Mouse (Mus musculus) limb, embryonic 10.5 days (tissue): ENCODE results near the gene Wap. TPM values are rescaled to one million over a fixed set of nuclear protein-coding genes. Genes with fewer than 3 reads are reported as not detected.

Experiments used
- DNase-seq: peaks from one replicate; pipeline ENCODE4 v3.0.0-alpha.2; 2017; ENCODE audit warnings: low spot score
- H3K27ac ChIP-seq: fragments of 300-500 bp; sonication (generic); 2 replicates; pipeline ENCODE4 v1.5.1; 2016; ENCODE audit warnings: mild to moderate bottlenecking
- H3K27me3 ChIP-seq: fragments of 300-500 bp; sonication (generic); 2 replicates; pipeline ENCODE4 v1.6.1; 2016; ENCODE audit warnings: low read depth, mild to moderate bottlenecking; ENCODE audit not compliant: poor library complexity, severe bottlenecking
- H3K36me3 ChIP-seq: fragments of 300-500 bp; sonication (generic); 2 replicates; pipeline ENCODE4 v1.6.1; 2016; ENCODE audit warnings: mild to moderate bottlenecking, moderate library complexity
- H3K4me1 ChIP-seq: fragments of 300-500 bp; sonication (generic); 2 replicates; pipeline ENCODE4 v1.6.1; 2016
- H3K4me3 ChIP-seq: fragments of 300-500 bp; sonication (generic); 2 replicates; pipeline ENCODE4 v1.5.1; 2016; ENCODE audit warnings: mild to moderate bottlenecking, moderate library complexity
- H3K9me3 ChIP-seq: fragments of 300-500 bp; sonication (generic); replicated peaks from 2 replicates; pipeline ENCODE4 v1.6.1; 2016; ENCODE audit warnings: mild to moderate bottlenecking
- WGBS: fragments of 180-500 bp; shearing (Covaris S2); methylation state at CpG from one replicate; pipeline ENCODE4 v1.1.7; 2016; 5-methylcytosine and 5-hydroxymethylcytosine counted together
- polyA plus RNA-seq: library from polyadenylated mRNA; unstranded; fragments of >200 nt; fragmentation: Nextera tagmentation; extraction: Ambion mirVana; gene quantifications from 2 replicates; pipeline ENCODE4 v1.2.1, GENCODE M21; 2016

Gene Wap
- polyA plus RNA-seq, 1 experiment from 2014 or later, result not detected

DNA sequence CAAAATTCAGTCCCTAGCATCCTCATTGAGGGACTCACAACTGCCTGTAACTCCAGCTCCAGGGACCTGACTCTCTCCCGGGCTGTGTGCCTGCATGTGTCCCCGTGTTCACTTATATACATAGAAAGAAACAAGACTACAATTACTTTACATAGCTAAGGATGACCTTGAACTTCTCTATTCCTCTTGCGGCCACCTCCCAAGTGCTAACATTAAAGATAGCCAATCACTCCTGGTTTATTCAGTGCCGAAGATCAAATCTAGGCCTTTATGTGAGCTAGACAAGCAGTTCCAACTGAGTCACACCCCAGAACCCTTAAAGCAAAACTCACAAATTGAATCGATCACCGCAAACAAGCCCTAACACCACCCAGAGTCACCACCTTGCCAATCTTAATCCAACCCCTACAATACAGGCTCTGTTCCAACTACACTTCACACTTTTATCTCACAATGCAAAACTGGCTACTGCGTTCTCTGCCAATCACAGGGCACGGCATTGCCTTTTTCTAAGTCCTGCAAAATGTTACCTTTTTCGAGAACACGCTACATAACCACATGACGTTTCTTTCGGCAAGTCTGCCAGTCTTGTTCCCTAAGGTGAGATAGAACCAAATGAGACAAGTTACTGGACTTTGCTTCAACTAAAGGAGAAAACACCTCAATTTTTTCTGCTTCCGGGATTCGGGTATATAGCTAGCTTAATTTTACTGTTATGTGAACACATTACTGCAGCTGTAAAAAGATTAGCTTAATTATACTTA, 13.6 kb downstream of the Wap start:
- 72% methylated on average over 14 of the region's 14 CpGs for whole genome bisulfite sequencing
- DNase-seq, result no peak
- H3K27me3 ChIP-seq, result no peaks in the 10 kb centered on the region
- H3K27ac ChIP-seq, result peak overlapping the region; percentile 94; the same call in 1 of the 2 replicates
- peak overlapping the region; percentile 75 for H3K4me3 ChIP-seq
- H3K4me1 ChIP-seq, result peaks cover 27% of the 10 kb centered on the region
- peaks cover 49% of the 10 kb centered on the region for H3K36me3 ChIP-seq
- no peaks in the 10 kb centered on the region for H3K9me3 ChIP-seq

DNA sequence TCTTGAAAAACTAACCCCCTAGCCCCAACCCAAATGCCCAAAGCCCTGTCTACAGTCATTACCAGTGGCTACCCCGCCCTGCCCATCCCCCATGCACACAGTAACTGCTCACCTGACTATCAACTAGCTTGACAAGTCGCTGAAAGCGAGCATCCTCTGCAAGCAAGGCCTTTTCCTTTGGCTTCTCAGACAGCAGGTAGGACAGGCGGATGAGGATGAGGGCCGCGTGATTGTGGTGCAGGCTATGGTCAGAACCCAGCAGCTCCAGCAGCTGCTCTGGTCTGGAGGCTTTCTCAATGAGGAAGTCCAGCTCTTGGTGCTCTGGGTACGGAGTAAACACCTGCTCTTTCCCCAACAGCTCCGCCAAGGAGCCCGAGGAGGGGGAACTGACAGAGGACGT, 14.7 kb downstream of the Wap start:
- 0 out of 2 replicates have a peak overlapping the region, but pooled peaks have one; percentile 75 for H3K4me3 ChIP-seq
- peaks cover 60% of the 10 kb centered on the region for H3K36me3 ChIP-seq
- no peak for DNase-seq

DNA sequence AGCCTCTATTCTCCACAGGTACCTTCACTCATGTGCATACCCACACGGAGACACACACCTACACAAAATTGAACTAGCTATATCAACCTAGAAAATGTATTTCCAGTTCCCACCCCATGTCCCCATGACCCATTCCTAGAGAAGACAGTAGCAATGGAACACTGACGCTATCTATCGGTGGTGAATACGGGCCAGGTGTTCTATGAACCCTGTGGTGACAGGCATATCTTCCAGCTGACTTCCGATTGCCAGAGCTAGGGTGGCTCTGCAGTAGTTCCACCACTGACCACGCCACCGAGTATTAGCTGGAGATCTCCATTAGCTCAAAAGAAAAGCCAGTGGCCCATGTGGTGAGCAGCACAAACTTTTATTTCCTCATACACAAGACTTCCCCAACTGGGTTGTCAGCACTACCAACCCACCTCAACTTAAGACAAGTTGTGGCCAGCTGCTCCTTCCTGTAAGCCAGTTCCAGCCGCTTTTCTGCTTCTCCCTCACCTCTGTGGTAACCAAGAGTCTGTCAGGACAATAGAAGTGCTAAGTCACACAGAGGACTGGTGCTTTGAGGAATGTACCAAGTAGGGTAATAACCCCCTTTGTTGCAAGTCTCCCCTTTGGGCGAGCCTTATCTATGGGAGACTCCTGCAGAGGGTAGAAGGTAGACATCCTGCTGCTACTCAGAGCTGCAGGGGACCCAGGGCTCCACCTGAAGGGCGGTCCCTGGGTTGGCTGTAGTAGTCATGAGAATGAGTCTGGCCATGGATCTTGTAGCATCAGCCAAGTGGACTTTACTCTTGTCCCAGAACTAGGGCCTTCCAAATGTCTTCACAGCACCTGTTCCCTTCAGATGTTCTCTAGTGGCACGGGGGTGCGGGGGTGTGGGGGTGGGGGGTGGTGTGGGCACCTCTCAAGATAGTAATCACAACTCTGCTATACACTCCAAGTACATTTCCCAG, 22.9 kb downstream of the Wap start:
- peaks cover 99% of the 10 kb centered on the region for H3K36me3 ChIP-seq
- 96% methylated on average over 12 of the region's 12 CpGs for WGBS
- no peak overlapping the region for H3K27ac ChIP-seq
- H3K4me1 ChIP-seq, result no peaks in the 10 kb centered on the region
- H3K27me3 ChIP-seq, result no peaks in the 10 kb centered on the region
- no peaks in the 10 kb centered on the region for H3K9me3 ChIP-seq
- no peak overlapping the region for H3K4me3 ChIP-seq
- DNase-seq, result no peak

More for the DNA sequence above, 14.7 kb downstream of the Wap start:
- 92% methylated on average over 10 of the region's 10 CpGs for WGBS
- Histone ChIP-seq H3K27me3 (no peaks in the 10 kb centered on the region), H3K4me1 (peaks cover 27% of the 10 kb centered on the region), H3K9me3 (no peaks in the 10 kb centered on the region), H3K27ac (no peak overlapping the region)

DNA sequence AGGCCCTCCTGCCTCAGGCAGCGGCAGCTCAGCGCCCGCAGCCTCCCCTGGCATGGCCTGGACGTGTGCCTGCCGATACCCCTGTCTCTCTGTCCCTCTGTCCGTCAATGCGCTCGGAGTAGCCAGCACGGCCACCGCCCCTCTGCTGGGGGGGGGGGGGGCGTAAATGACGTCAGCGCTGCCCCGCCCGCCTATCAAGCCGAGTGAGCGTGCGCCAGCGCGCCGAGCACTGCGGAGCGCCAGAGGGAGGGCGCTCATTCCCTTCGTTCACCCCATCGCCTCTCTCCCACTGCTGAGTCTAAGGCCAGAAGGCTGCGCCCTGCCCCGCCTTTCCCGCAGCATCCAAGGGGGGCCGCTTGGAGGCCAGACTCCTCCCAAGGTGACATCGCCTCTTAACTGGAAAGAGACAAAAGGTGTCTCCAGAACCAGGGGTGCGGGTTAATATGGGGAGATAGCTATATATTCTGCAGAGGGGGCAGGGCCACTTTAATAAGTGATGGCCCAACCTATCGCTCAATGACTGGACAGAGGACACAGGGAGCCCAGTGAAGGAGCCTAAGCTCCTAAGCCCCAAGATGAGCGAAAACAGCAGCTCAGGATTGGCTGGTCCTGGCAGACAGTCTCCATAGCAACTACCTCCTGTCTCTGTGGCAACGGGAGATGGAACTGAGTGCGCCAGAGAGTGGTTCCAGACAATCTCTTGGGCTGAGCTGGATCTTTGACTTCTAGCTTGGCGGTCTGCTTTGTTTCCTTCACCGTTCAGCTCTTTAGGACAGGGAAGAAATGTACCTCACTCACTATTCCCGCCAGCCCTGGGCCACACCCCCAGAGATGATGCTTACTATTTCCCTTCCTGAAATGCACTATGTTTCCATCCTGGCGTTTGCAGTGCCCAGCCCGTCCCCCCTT, 32.7 kb downstream of the Wap start, which contains the start of gene Nacad:
TSS of gene Nacad (minus strand) at position 563 of the 909 bp plus-strand sequence.
- no peak within 1 kb of the TSS for H3K27ac ChIP-seq
- H3K36me3 ChIP-seq, result peaks cover 7% of the 10 kb centered on the region

DNA sequence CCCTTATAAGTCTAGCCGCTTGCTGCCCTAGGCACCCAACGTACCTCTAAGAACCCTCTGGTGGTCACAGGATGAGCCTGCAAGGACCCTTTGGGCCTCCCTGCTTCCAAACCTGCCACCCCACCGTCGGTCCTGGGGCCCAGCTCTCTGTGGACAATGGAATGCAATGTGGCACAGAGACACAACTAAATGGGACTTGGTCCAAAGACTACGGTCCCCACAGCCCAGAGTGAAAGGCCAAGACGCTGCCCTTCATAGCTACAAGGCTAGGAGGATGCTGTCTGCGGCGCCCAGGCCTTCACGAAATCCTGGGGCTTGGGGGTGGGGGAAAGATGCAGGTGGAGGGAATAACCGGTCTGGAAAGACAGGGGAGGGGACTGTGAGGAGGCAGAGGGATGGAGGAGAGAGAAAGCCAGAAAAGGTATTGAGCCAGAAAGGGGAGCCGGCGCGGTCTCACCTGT, 33.4 kb downstream of the Wap start:
- Histone ChIP-seq H3K27me3 (peaks cover 54% of the 10 kb centered on the region), H3K36me3 (no peaks in the 10 kb centered on the region), H3K4me3 (peak overlapping the region; percentile 53), H3K27ac (no peak overlapping the region), H3K4me1 (peaks cover 19% of the 10 kb centered on the region), H3K9me3 (no peaks in the 10 kb centered on the region)
- DNase-seq, result no peak
- WGBS, result 21% methylated on average over 10 of the region's 13 CpGs

More for the DNA sequence above, 32.7 kb downstream of the Wap start, which contains the start of gene Nacad:
- Histone ChIP-seq H3K4me3 (peak within 1 kb of the TSS; percentile 53), H3K9me3 (no peaks in the 10 kb centered on the region), H3K27me3 (peaks cover 54% of the 10 kb centered on the region), H3K4me1 (peaks cover 19% of the 10 kb centered on the region)
- WGBS, result 7% methylated on average over 41 of the region's 41 CpGs
- DNase-seq, result peak; percentile 60

DNA sequence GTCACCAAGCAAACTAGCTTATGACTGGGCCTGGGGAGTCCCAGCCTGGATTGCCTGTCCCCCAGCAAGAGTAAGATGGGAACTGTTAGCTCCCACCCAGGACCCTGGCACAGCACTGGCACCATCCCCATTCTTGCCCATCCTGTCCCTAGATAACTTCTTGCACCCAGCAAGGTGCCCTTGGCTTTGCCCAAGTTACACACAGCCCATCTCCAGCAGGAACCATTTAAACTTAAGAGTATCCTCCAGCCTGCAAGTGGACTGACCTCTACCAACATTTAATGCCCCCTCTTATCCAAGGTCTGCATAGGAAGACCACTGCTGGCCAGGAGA, 33.9 kb downstream of the Wap start:
- Histone ChIP-seq H3K9me3 (no peaks in the 10 kb centered on the region), H3K36me3 (no peaks in the 10 kb centered on the region), H3K27ac (no peak overlapping the region), H3K4me1 (peaks cover 23% of the 10 kb centered on the region), H3K4me3 (0 out of 2 replicates have a peak overlapping the region, but pooled peaks have one; percentile 53), H3K27me3 (peaks cover 54% of the 10 kb centered on the region)
- no peak for DNase-seq

DNA sequence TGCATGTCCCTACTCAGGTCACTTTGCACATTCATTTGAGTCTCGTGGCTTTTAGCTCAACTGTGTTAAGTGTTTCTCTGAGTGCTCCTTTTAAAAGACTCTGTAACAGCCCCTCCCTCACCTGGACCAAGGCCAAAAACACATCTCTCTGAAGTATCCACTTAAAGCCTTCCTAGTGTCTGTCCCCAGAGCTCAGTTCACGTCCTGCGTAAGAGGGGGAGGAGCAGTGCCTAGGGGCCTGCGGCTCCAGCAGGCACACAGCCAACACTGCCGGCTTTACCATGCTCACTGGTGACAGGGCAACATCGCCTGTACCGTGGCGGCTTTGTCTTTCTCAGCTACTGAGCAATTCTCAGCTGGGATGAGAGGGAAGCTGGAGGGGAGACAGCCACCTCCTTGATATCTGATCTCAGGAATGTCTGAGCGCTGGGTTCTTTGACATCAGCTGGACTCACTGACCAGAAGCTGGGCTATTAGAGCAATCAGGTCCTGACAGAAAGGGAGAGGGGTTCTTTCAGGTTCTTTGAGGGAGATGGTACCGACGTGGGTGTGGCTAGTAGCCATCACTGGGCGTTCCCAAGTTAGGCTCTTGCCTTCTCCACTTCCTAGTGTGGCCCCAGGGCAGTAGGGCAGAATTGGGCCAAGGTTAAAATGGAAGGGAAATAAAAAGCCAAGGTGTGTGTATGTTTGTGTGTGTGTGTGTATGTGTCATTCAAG, 34.4 kb downstream of the Wap start:
- H3K36me3 ChIP-seq, result peaks cover under 1% of the 10 kb centered on the region; the same call in 1 of the 2 replicates
- 33% methylated on average over 12 of the region's 12 CpGs for WGBS
- no peak for DNase-seq
- H3K4me1 ChIP-seq, result peaks cover 28% of the 10 kb centered on the region
- peaks cover 54% of the 10 kb centered on the region for H3K27me3 ChIP-seq
- no peak overlapping the region for H3K4me3 ChIP-seq
- H3K9me3 ChIP-seq, result no peaks in the 10 kb centered on the region
- no peak overlapping the region for H3K27ac ChIP-seq

DNA sequence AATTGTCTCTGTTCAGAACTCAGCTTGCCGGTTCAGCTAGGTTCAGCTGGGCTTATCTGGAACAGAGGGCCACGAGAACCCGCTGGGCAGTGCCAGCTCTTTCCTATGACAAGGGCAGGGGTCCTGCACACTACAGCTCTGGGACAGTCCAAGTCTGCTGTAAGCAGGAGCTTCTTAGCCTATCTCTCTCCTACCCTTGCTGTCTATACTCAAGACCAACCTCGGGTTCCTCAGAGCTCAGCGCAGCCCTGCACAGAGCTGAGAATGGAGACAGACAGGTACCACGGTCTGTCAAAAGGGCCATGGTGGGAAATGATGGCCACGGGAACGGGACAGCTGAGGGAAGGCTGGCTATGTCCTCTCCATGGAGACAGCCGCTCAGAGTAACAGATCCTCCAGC, 35.2 kb downstream of the Wap start:
- Histone ChIP-seq H3K27ac (no peak overlapping the region), H3K4me3 (no peak overlapping the region), H3K9me3 (no peaks in the 10 kb centered on the region), H3K4me1 (peaks cover 37% of the 10 kb centered on the region), H3K27me3 (peaks cover 54% of the 10 kb centered on the region), H3K36me3 (peaks cover 8% of the 10 kb centered on the region)
- DNase-seq, result no peak
- WGBS, result 88% methylated on average over 9 of the region's 9 CpGs

DNA sequence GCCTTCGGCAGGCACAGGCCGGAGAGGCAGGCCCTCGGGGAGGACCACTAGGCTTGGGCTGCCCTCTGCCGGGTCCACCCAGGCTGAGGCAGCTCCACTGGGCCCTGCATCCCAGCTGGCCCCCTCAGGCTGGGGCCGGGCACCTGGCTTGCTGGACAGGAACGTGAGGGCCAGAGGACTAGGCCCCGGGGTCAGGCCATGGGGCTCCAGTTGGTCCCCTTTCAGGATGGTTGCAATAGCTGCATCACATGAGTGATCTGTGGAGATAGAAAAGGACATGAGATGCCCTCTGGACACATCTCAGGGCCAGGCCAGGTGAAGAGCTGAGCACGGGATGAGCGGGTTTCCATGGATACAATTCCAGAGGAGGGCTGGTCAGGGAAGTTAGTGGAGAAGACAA, 35.8 kb downstream of the Wap start:
- H3K36me3 ChIP-seq, result peaks cover 14% of the 10 kb centered on the region
- no peaks in the 10 kb centered on the region for H3K9me3 ChIP-seq
- H3K27ac ChIP-seq, result no peak overlapping the region
- DNase-seq, result no peak
- peaks cover 54% of the 10 kb centered on the region for H3K27me3 ChIP-seq
- H3K4me3 ChIP-seq, result no peak overlapping the region
- peaks cover 40% of the 10 kb centered on the region for H3K4me1 ChIP-seq
- WGBS, result 83% methylated on average over 9 of the region's 9 CpGs

DNA sequence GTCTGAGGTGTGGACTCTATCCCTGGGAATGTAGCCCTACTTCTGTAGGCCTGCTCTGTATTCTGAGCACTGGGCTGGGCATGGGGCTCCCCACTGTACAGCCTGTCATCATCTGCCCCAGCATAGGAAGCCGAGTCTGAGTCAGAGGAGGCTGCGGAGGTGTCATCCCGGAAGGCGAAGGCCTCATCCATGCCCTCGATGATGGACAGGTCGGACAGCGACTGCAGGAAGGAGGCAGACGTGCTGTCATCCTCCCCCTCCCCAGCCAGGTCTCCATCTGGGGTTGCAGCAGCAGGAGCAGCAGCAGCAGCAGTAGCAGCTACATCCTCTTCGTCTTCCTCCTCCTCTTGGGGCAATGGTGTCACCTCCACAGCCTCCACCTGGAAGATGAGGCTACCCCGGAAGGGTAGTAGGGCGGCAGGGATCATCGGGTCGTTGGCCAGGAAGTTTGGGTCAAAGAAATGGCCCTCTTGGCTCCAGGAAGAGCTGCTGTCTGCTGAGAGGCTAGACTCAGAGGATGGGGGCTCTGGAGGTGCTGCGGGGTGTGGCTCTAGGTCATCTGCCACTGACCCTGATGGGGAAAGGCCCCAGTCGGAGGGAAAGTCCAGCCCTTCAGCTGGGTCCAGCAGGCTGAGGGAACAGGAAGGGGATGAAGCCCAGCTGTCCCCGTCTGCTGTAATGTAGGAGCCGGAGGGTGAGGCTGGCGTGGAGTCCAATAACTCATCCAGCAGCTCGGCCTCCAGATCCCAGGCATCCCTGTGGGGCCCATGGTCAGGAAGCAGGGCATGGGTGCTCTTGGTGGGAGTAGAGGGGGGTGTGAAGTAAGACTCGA, 36.6 kb downstream of the Wap start:
- Histone ChIP-seq H3K4me1 (peaks cover 40% of the 10 kb centered on the region), H3K9me3 (no peaks in the 10 kb centered on the region), H3K36me3 (peaks cover 22% of the 10 kb centered on the region), H3K27ac (no peak overlapping the region), H3K4me3 (no peak overlapping the region), H3K27me3 (peaks cover 47% of the 10 kb centered on the region)
- WGBS, result 73% methylated on average over 20 of the region's 20 CpGs
- DNase-seq, result no peak

DNA sequence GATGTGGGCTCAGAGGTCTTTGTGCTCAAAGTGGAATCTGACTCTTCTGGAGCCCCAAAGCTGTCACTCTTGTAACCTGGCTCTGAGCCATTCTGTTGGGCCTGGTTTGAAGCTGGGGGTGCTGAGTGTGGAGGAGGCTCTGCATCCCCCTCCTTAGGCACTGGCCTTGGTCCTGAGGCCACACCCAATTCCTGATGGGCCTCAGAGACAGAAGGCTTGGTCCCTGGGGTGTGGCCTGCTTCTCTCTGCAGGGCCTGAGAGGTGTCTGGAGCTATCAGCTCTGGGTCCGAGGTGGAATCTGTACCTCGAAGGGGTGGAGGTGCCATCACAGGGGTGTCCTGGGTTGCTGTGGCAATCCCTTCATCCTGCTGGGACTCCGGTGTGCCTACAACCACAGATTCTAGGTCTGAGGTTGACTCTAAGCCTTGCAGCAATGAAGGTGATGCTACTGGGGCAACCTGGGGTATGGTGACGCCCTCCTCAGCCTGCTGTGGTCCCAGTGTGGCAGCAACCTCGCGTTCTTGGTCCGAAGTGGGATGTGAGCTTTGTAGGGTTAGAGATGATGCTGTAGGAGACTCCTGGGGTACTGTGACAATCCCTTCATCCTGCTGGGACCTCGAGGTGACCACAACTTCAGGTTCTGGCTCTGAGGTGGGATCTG, 38.0 kb downstream of the Wap start:
- Histone ChIP-seq H3K27me3 (peaks cover 33% of the 10 kb centered on the region), H3K36me3 (peaks cover 37% of the 10 kb centered on the region), H3K4me1 (peaks cover 32% of the 10 kb centered on the region), H3K4me3 (no peak overlapping the region), H3K9me3 (no peaks in the 10 kb centered on the region), H3K27ac (no peak overlapping the region)
- WGBS, result 84% methylated on average over 8 of the region's 8 CpGs
- DNase-seq, result no peak
